Mouse (Mus musculus) forebrain, embryonic 10.5 days (tissue): ENCODE measurements around the gene Angel2. TPM values are rescaled to one million over a fixed set of nuclear protein-coding genes. Genes with fewer than 3 reads are reported as not detected.
"Not testable (repeated sequence)": the region's sequence is repeated elsewhere in the genome, so short reads cannot be mapped to it uniquely, and the experiment has no call there.

Source experiments
- DNase-seq: peaks from one replicate; pipeline ENCODE4 v3.0.0-alpha.2; 2017; ENCODE audit warnings: low spot score; ENCODE audit errors: extremely low spot score
- H3K27ac ChIP-seq: fragments of 300-500 bp; sonication (generic); 2 replicates; pipeline ENCODE4 v1.5.1; 2016; ENCODE audit warnings: mild to moderate bottlenecking
- H3K27me3 ChIP-seq: fragments of 300-500 bp; sonication (generic); 2 replicates; pipeline ENCODE4 v1.6.1; 2016; ENCODE audit warnings: mild to moderate bottlenecking; ENCODE audit not compliant: poor library complexity, severe bottlenecking
- H3K36me3 ChIP-seq: fragments of 300-500 bp; sonication (generic); replicated peaks from 2 replicates; pipeline ENCODE4 v1.6.1; 2016; ENCODE audit warnings: mild to moderate bottlenecking, moderate library complexity
- H3K4me1 ChIP-seq: fragments of 300-500 bp; sonication (generic); 2 replicates; pipeline ENCODE4 v1.6.1; 2016
- H3K4me3 ChIP-seq: fragments of 300-500 bp; sonication (generic); 2 replicates; pipeline ENCODE4 v1.5.1; 2016; ENCODE audit warnings: mild to moderate bottlenecking, moderate library complexity
- H3K9me3 ChIP-seq: fragments of 300-500 bp; sonication (generic); 2 replicates; pipeline ENCODE4 v1.6.1; 2016; ENCODE audit warnings: mild to moderate bottlenecking, moderate library complexity
- WGBS: fragments of 180-500 bp; shearing (Covaris S2); methylation state at CpG from one replicate; pipeline ENCODE4 v1.1.7; 2016; 5-methylcytosine and 5-hydroxymethylcytosine counted together
- polyA plus RNA-seq: library from polyadenylated mRNA; unstranded; fragments of >200 nt; fragmentation: Nextera tagmentation; extraction: Ambion mirVana; gene quantifications from 2 replicates; pipeline ENCODE4 v1.2.1, GENCODE M21; 2016

Angel2 gene
- 50.8 and 52.7 TPM in 2 replicates for polyA plus RNA-seq

GRCm38 (mm10) chr1:190924812-190925211 lies at the start of gene Angel2:
Gene Angel2 (plus strand): TSS chr1:190925112.
- not testable (repeated sequence) for H3K27me3 ChIP-seq, H3K4me3 ChIP-seq, DNase-seq, H3K9me3 ChIP-seq, H3K27ac ChIP-seq, H3K36me3 ChIP-seq
- 79% methylated on average over 3 of the region's 3 CpGs for WGBS
- H3K4me1 ChIP-seq = peaks cover 15% of the 10 kb centered on the region

GRCm38 (mm10) chr1:190875751-190876150 lies 49.2 kb upstream of the Angel2 start:
- WGBS = 94% methylated on average over 6 of the region's 6 CpGs
- Histone ChIP-seq H3K27me3 (no peaks in the 10 kb centered on the region), H3K36me3 (peaks cover 39% of the 10 kb centered on the region), H3K4me3 (no peak overlapping the region), H3K9me3 (no peaks in the 10 kb centered on the region), H3K27ac (no peak overlapping the region), H3K4me1 (no peaks in the 10 kb centered on the region)
- DNase-seq = no peak

GRCm38 (mm10) chr1:190880638-190881037 lies 44.3 kb upstream of the Angel2 start:
- no peak for DNase-seq
- WGBS = 88% methylated on average over 6 of the region's 6 CpGs

GRCm38 (mm10) chr1:190881422-190881821 lies 43.5 kb upstream of the Angel2 start:
- peak; percentile 21 for DNase-seq
- Histone ChIP-seq H3K4me3 (no peak overlapping the region), H3K9me3 (no peaks in the 10 kb centered on the region), H3K36me3 (peaks cover 30% of the 10 kb centered on the region), H3K27ac (no peak overlapping the region), H3K4me1 (peaks cover 8% of the 10 kb centered on the region), H3K27me3 (no peaks in the 10 kb centered on the region)
- 9% methylated on average over 2 of the region's 2 CpGs for WGBS

More at GRCm38 (mm10) chr1:190880638-190881037, 44.3 kb upstream of the Angel2 start:
- Histone ChIP-seq H3K27ac (no peak overlapping the region), H3K4me1 (peaks cover 8% of the 10 kb centered on the region), H3K36me3 (peaks cover 36% of the 10 kb centered on the region), H3K27me3 (no peaks in the 10 kb centered on the region), H3K9me3 (no peaks in the 10 kb centered on the region), H3K4me3 (no peak overlapping the region)

GRCm38 (mm10) chr1:190886014-190886413 lies 38.9 kb upstream of the Angel2 start:
- 92% methylated on average over 4 of the region's 4 CpGs for WGBS
- H3K4me3 ChIP-seq = no peak overlapping the region
- DNase-seq = no peak
- no peaks in the 10 kb centered on the region for H3K27me3 ChIP-seq
- H3K27ac ChIP-seq = no peak overlapping the region
- H3K9me3 ChIP-seq = no peaks in the 10 kb centered on the region
- peaks cover 8% of the 10 kb centered on the region for H3K4me1 ChIP-seq
- peaks cover 45% of the 10 kb centered on the region for H3K36me3 ChIP-seq

GRCm38 (mm10) chr1:190888031-190888430 lies 36.9 kb upstream of the Angel2 start:
- Histone ChIP-seq H3K36me3 (peaks cover 56% of the 10 kb centered on the region), H3K4me3 (no peak overlapping the region), H3K27ac (no peak overlapping the region), H3K9me3 (no peaks in the 10 kb centered on the region), H3K4me1 (peaks cover 8% of the 10 kb centered on the region), H3K27me3 (no peaks in the 10 kb centered on the region)
- 89% methylated on average over 2 of the region's 2 CpGs for WGBS
- DNase-seq = no peak

GRCm38 (mm10) chr1:190888646-190889045 lies 36.3 kb upstream of the Angel2 start:
- Histone ChIP-seq H3K4me1 (peaks cover 8% of the 10 kb centered on the region), H3K9me3 (no peaks in the 10 kb centered on the region), H3K27ac (no peak overlapping the region), H3K27me3 (no peaks in the 10 kb centered on the region), H3K4me3 (no peak overlapping the region), H3K36me3 (peaks cover 56% of the 10 kb centered on the region)
- 91% methylated on average over 16 of the region's 16 CpGs for WGBS
- DNase-seq = no peak

GRCm38 (mm10) chr1:190893559-190894167 lies 31.2 kb upstream of the Angel2 start:
- Histone ChIP-seq H3K4me1 (no peaks in the 10 kb centered on the region), H3K36me3 (peaks cover 59% of the 10 kb centered on the region), H3K27ac (no peak overlapping the region), H3K4me3 (no peak overlapping the region), H3K27me3 (no peaks in the 10 kb centered on the region), H3K9me3 (no peaks in the 10 kb centered on the region)
- no peak for DNase-seq
- 88% methylated on average over 6 of the region's 6 CpGs for WGBS

- no peak overlapping the region for H3K4me3 ChIP-seq
- H3K4me1 ChIP-seq = no peaks in the 10 kb centered on the region
- H3K9me3 ChIP-seq = no peaks in the 10 kb centered on the region
- no peaks in the 10 kb centered on the region for H3K27me3 ChIP-seq
- WGBS = 92% methylated on average over 3 of the region's 3 CpGs
- no peak for DNase-seq
- peaks cover 52% of the 10 kb centered on the region for H3K36me3 ChIP-seq
- H3K27ac ChIP-seq = no peak overlapping the region
Observed at GRCm38 (mm10) chr1:190898186-190898585, 26.7 kb upstream of the Angel2 start.

GRCm38 (mm10) chr1:190898899-190899575 lies 25.9 kb upstream of the Angel2 start:
- Histone ChIP-seq H3K4me3 (no peak overlapping the region), H3K4me1 (no peaks in the 10 kb centered on the region), H3K27ac (no peak overlapping the region), H3K27me3 (no peaks in the 10 kb centered on the region), H3K36me3 (peaks cover 56% of the 10 kb centered on the region), H3K9me3 (no peaks in the 10 kb centered on the region)
- 90% methylated on average over 9 of the region's 9 CpGs for WGBS
- DNase-seq = no peak

- 76% methylated on average over 2 of the region's 2 CpGs for WGBS
- no peaks in the 10 kb centered on the region for H3K9me3 ChIP-seq
- no peaks in the 10 kb centered on the region for H3K27me3 ChIP-seq
- H3K36me3 ChIP-seq = peaks cover 56% of the 10 kb centered on the region
- no peak overlapping the region for H3K27ac ChIP-seq
- H3K4me3 ChIP-seq = no peak overlapping the region
- DNase-seq = no peak
- H3K4me1 ChIP-seq = no peaks in the 10 kb centered on the region
Observed at GRCm38 (mm10) chr1:190901082-190901481, 23.8 kb upstream of the Angel2 start.

- peaks cover under 1% of the 10 kb centered on the region; the same call in 1 of the 2 replicates for H3K4me1 ChIP-seq
- no peak overlapping the region for H3K4me3 ChIP-seq
- DNase-seq = no peak
- WGBS = 90% methylated on average over 3 of the region's 3 CpGs
- no peak overlapping the region for H3K27ac ChIP-seq
- H3K27me3 ChIP-seq = no peaks in the 10 kb centered on the region
- H3K9me3 ChIP-seq = no peaks in the 10 kb centered on the region
- peaks cover 25% of the 10 kb centered on the region for H3K36me3 ChIP-seq
Observed at GRCm38 (mm10) chr1:190904136-190904535, 20.8 kb upstream of the Angel2 start.

- no peak for DNase-seq
- Histone ChIP-seq H3K36me3 (peaks cover 23% of the 10 kb centered on the region), H3K27me3 (no peaks in the 10 kb centered on the region), H3K4me3 (no peak overlapping the region), H3K9me3 (no peaks in the 10 kb centered on the region), H3K4me1 (peaks cover 7% of the 10 kb centered on the region; the same call in 1 of the 2 replicates), H3K27ac (no peak overlapping the region)
- 93% methylated on average over 16 of the region's 16 CpGs for WGBS
Observed at GRCm38 (mm10) chr1:190904714-190905113, 20.2 kb upstream of the Angel2 start.
